Mouse (Mus musculus) myocyte (in vitro differentiated cells): ENCODE data around the gene Srpk1. TPM values are rescaled to one million over a fixed set of nuclear protein-coding genes. Genes with fewer than 3 reads are reported as not detected.
A peak's percentile ranks its signal among the peaks of the same experiment; 100 is the strongest.

Experiments used
- H3K27me3 ChIP-seq: one replicate; pipeline ENCODE4 v1.6.1; 2011; ENCODE audit not compliant: control insufficient read depth, insufficient read depth, insufficient read length
- H3K36me3 ChIP-seq: one replicate; pipeline ENCODE4 v1.6.1; 2011; ENCODE audit not compliant: control insufficient read depth, insufficient read depth
- H3K4me2 ChIP-seq: one replicate; pipeline ENCODE4 v1.6.1; 2011; ENCODE audit warnings: low read depth, control low read depth
- H3K4me3 ChIP-seq: one replicate; pipeline ENCODE4 v1.5.1; 2011; ENCODE audit warnings: mild to moderate bottlenecking, control low read depth, moderate library complexity
- H3K79me2 ChIP-seq: one replicate; pipeline ENCODE4 v1.6.1; 2011; ENCODE audit not compliant: control insufficient read depth, insufficient read depth
- H3ac ChIP-seq: one replicate; pipeline ENCODE4 v1.6.1; 2011; ENCODE audit not compliant: control insufficient read depth, insufficient read length
- CEBPB ChIP-seq: IDR thresholded peaks from 2 replicates; pipeline ENCODE4 v1.6.1; 2011; ENCODE audit warnings: mild to moderate bottlenecking, moderate library complexity; ENCODE audit not compliant: poor library complexity, insufficient read depth, severe bottlenecking
- E2F4 ChIP-seq: IDR thresholded peaks from one replicate; pipeline ENCODE4 v1.6.1; 2011; ENCODE audit warnings: mild to moderate bottlenecking, control low read depth, moderate library complexity; ENCODE audit not compliant: insufficient read depth
- MAX ChIP-seq: IDR thresholded peaks from one replicate; pipeline ENCODE4 v1.6.1; 2011; ENCODE audit warnings: low read depth, mild to moderate bottlenecking, control low read depth
- MYOD1 ChIP-seq, 3 experiments: IDR thresholded peaks; one replicate each; pipeline ENCODE4 v1.6.1; 2011; ENCODE audit warnings: control low read depth in 2 of 3, low read depth in 2 of 3, mild to moderate bottlenecking in 2 of 3, moderate library complexity in 1 of 3; ENCODE audit not compliant: insufficient read length in 2 of 3, control insufficient read depth in 1 of 3
- MYOG ChIP-seq, 3 experiments: IDR thresholded peaks; one replicate each; pipeline ENCODE4 v1.6.1; 2011; ENCODE audit warnings: control low read depth in 2 of 3, low read depth in 2 of 3, mild to moderate bottlenecking in 2 of 3; ENCODE audit not compliant: insufficient read length in 2 of 3, control insufficient read depth in 1 of 3, insufficient read depth in 1 of 3
- POLR2A ChIP-seq: IDR thresholded peaks from one replicate; pipeline ENCODE4 v1.6.1; 2011; ENCODE audit warnings: low read depth, mild to moderate bottlenecking, control low read depth, moderate library complexity; ENCODE audit not compliant: insufficient read length
- POLR2AphosphoS2 ChIP-seq: IDR thresholded peaks from one replicate; pipeline ENCODE4 v1.6.1; 2011; ENCODE audit warnings: low read depth, control low read depth; ENCODE audit not compliant: insufficient read length
- REST ChIP-seq: IDR thresholded peaks from one replicate; pipeline ENCODE4 v1.6.1; 2011; ENCODE audit warnings: mild to moderate bottlenecking, control low read depth, moderate library complexity; ENCODE audit not compliant: insufficient read depth, insufficient read length
- SRF ChIP-seq: IDR thresholded peaks from one replicate; pipeline ENCODE4 v1.6.1; 2011; ENCODE audit warnings: low read depth; ENCODE audit not compliant: control insufficient read depth, insufficient read length
- TCF12 ChIP-seq: IDR thresholded peaks from one replicate; pipeline ENCODE4 v1.6.1; 2011; ENCODE audit warnings: mild to moderate bottlenecking, control low read depth; ENCODE audit not compliant: poor library complexity, insufficient read depth, severe bottlenecking
- TCF3 ChIP-seq: IDR thresholded peaks from one replicate; pipeline ENCODE4 v1.6.1; 2011; ENCODE audit warnings: low read depth, control low read depth; ENCODE audit not compliant: insufficient read length
- USF1 ChIP-seq: IDR thresholded peaks from one replicate; pipeline ENCODE4 v1.6.1; 2011; ENCODE audit warnings: low read depth, mild to moderate bottlenecking, control low read depth, moderate library complexity
- polyA plus RNA-seq: library from polyadenylated mRNA; unstranded; fragments of >200 nt; fragmentation: generic; extraction: Trizol; gene quantifications from one replicate; pipeline ENCODE4 v1.2.1, GENCODE M21; 2012; ENCODE audit warnings: missing spikeins

The Srpk1 gene
- polyA plus RNA-seq, result 18.2 TPM

DNA sequence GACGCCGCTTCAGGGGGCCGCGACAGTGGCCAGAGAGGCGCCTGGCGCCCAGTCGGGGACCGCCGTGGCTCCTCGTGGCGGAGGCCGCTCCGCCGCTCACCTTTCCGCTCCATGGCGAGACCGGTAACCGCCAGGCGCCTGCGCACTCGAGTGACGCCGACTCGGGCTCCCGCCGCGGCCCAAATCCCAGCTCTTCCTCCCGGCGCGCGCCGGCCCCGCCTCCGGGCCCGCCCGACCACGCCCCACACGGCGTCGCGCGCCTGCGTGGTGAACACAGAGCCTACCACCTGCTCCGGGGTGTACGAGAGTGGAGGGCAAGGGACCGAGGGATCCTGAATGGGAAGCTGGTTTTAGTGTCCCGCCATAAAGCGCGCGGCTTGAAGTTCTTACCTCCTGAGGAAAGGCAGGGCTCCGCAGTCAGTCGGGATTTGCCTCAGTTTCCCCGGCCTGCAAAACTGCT, at the start of gene Srpk1:
Gene Srpk1, minus strand, starts transcription at position 410 of the 460 bp plus-strand sequence.
- H3K4me3 ChIP-seq, result peak within 1 kb of the TSS; percentile 56
- peak within 1 kb of the TSS; percentile 98 for H3K4me2 ChIP-seq
- no peak for TF ChIP-seq TCF3
- no peak for TF ChIP-seq SRF
- TF ChIP-seq USF1, result no peak
- no peak for TF ChIP-seq CEBPB
- no peak for TF ChIP-seq REST
- TF ChIP-seq TCF12, result no peak
- no peak for TF ChIP-seq MAX
- peak; percentile 15 for TF ChIP-seq E2F4
- TF ChIP-seq MYOD1 (IDR thresholded peaks at IDR 0.05; ENCODE audit: control insufficient read depth in 1 of 3, insufficient read length in 2 of 3, low read depth in 2 of 3), result peak in 2 of 3 experiments; percentile 68 to 77
- TF ChIP-seq POLR2AphosphoS2, result peak; percentile 90
- peak in 2 of 3 experiments; percentile 32 to 60 for TF ChIP-seq MYOG (IDR thresholded peaks at IDR 0.05; ENCODE audit: control insufficient read depth in 1 of 3, insufficient read depth in 1 of 3, insufficient read length in 2 of 3, low read depth in 2 of 3)
- peak; percentile 85 for TF ChIP-seq POLR2A
- H3ac ChIP-seq, result peak within 1 kb of the TSS; percentile 84
- peaks cover 46% of the 10 kb centered on the region for H3K79me2 ChIP-seq
- H3K27me3 ChIP-seq, result no peaks in the 10 kb centered on the region
- H3K36me3 ChIP-seq, result no peaks in the 10 kb centered on the region

DNA sequence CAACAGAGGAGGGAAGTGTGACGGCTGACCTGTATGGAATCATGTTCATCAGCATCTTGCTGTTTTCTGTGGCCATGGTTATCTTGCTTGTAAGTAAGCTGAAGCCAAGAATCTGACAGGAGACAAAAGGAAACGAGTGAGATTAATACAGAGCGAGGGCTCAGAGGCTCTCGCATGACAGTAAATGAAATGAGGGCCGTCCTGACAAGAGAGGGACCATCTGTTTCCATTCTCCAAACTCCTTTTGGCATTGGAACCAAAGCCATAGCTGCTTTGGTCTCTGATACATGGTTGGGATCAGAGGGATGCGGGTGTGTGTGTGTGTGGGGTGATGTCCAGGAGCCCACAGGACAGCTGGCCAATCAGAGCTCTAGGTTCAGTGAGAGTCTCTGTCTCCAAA, 37.1 kb upstream of the Srpk1 start:
- Histone ChIP-seq H3K36me3 (no peaks in the 10 kb centered on the region), H3K27me3 (peaks cover 12% of the 10 kb centered on the region), H3K4me3 (no peak overlapping the region), H3ac (no peak overlapping the region), H3K79me2 (no peaks in the 10 kb centered on the region), H3K4me2 (no peak overlapping the region)
- no peak for TF ChIP-seq USF1

DNA sequence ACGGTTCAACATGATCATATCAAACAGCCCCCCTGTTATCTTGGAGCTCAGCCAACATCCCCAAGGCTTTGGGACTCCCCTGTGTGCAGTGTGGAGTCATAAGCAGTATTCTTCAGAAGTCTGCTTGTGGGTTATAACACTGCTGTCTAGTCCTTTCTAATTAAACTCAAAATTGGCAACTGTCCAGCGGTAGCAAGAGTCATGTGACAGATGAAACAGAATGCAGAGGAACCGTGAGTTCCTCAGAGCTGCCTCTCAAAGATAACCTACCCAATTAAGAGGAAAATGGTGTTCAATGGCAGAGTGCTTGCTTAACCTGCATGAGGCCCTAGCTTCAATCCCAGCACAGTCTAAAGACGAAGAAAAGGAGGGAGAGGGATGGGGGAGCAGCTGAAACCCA, 35.4 kb upstream of the Srpk1 start:
- H3K4me2 ChIP-seq, result no peak overlapping the region
- no peak overlapping the region for H3K4me3 ChIP-seq
- TF ChIP-seq USF1 (peak; percentile 12), MYOD1 (IDR thresholded peaks at IDR 0.05; ENCODE audit: control insufficient read depth in 1 of 3, insufficient read length in 2 of 3, low read depth in 2 of 3) (no peak), POLR2AphosphoS2 (no peak), TCF12 (no peak), TCF3 (no peak), REST (no peak), SRF (no peak)
- H3K36me3 ChIP-seq, result no peaks in the 10 kb centered on the region
- no peak overlapping the region for H3ac ChIP-seq
- no peaks in the 10 kb centered on the region for H3K79me2 ChIP-seq
- peaks cover 25% of the 10 kb centered on the region for H3K27me3 ChIP-seq

DNA sequence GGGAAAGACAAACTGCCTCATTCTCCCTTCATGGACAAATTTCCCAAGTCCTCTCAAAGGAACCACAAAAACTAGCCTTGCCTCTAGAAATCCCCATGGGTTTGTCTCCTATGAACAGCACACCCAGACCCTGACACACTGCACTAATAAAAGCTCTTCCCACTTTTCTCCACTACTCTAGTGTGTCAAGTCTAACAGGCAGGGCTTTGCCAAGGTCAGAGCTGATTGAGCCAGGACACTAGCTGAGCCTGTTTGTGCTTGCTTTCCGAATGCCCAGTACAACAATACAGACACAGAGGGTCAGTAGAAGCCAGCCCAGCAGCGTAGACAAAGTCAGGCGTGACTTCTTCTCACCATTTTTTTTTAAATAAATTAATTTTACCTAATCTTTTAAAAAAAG, 27.8 kb upstream of the Srpk1 start:
- H3K79me2 ChIP-seq, result no peaks in the 10 kb centered on the region
- no peak overlapping the region for H3K4me3 ChIP-seq
- H3ac ChIP-seq, result no peak overlapping the region
- TF ChIP-seq USF1 (no peak), TCF12 (no peak), MYOG (IDR thresholded peaks at IDR 0.05; ENCODE audit: control insufficient read depth in 1 of 3, insufficient read depth in 1 of 3, insufficient read length in 2 of 3, low read depth in 2 of 3) (no peak), POLR2A (no peak), SRF (no peak), MAX (no peak), MYOD1 (IDR thresholded peaks at IDR 0.05; ENCODE audit: control insufficient read depth in 1 of 3, insufficient read length in 2 of 3, low read depth in 2 of 3) (no peak), CEBPB (no peak), POLR2AphosphoS2 (no peak), E2F4 (no peak), TCF3 (no peak)
- no peak overlapping the region for H3K4me2 ChIP-seq
- peaks cover 38% of the 10 kb centered on the region for H3K27me3 ChIP-seq
- no peaks in the 10 kb centered on the region for H3K36me3 ChIP-seq

DNA sequence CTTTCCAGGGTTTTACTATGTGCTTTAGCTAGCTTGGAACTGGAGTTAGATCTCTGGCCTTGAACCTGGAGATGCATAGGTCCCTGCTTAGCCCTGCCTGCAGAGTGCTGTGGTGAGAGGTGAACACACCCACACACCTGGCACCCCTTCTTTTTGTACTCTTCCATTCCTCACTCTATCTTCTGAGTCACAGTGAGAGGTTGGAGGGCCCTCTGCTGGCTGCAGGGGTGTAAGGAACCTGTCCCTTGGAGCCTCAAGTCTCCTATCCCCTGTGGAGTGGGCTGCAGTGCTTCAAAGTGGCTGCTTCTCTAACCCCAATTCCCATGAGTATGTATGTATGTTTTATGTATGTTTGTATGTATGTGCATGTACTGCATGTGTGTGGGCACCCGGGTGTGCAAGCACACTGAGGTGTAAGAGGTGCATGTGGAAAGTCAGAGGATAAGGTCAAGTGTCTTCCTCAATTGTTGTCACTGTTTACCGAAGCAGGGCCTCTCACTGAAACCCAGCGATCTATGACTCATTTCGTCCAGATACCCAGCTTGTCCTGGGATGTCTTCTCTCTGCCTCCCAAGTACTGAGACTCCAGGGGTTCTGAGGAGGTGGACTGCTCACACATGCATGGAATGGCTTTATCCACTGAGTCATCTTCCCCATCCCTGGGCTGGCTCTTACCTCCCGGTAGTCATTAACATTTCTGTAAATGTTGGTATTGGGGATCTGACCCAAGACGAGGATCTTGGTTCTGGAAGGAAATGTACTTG, 26.3 kb upstream of the Srpk1 start:
- H3K4me2 ChIP-seq, result no peak overlapping the region
- H3K79me2 ChIP-seq, result no peaks in the 10 kb centered on the region
- TF ChIP-seq REST (no peak), TCF12 (no peak), SRF (no peak), POLR2AphosphoS2 (no peak), MYOG (IDR thresholded peaks at IDR 0.05; ENCODE audit: control insufficient read depth in 1 of 3, insufficient read depth in 1 of 3, insufficient read length in 2 of 3, low read depth in 2 of 3) (no peak), CEBPB (no peak), USF1 (no peak), POLR2A (no peak), E2F4 (no peak)
- H3K36me3 ChIP-seq, result no peaks in the 10 kb centered on the region
- no peak overlapping the region for H3K4me3 ChIP-seq
- H3ac ChIP-seq, result no peak overlapping the region
- H3K27me3 ChIP-seq, result peaks cover 35% of the 10 kb centered on the region
